Mouse (Mus musculus) brown adipose tissue, adult 24 weeks (tissue): Measurements from ENCODE around the gene Fam172a. TPM values are rescaled to one million over a fixed set of nuclear protein-coding genes. Genes with fewer than 3 reads are reported as not detected.

Experiments used
- H3K27ac ChIP-seq: fragments of 200-500 bp; replicated peaks from 2 replicates; pipeline ENCODE4 v1.5.1; 2012; ENCODE audit warnings: low read depth, mild to moderate bottlenecking, low read length
- H3K4me1 ChIP-seq: fragments of 200-500 bp; 2 replicates; pipeline ENCODE4 v1.6.1; 2012; ENCODE audit warnings: low read length, mixed read lengths; ENCODE audit not compliant: control insufficient read depth, insufficient read depth, insufficient read length
- H3K4me3 ChIP-seq: fragments of 200-500 bp; 2 replicates; pipeline ENCODE4 v1.5.1; 2012; ENCODE audit warnings: low read depth, mild to moderate bottlenecking, low read length, moderate library complexity; ENCODE audit not compliant: insufficient read depth
- polyA plus RNA-seq: library from polyadenylated mRNA; stranded (reverse); fragments of >200 nt; gene quantifications from 2 replicates; pipeline ENCODE4 v1.2.4, GENCODE M21; 2012; ENCODE audit not compliant: missing spikeins, insufficient read depth, insufficient read length

The Fam172a gene
- polyA plus RNA-seq, 1 experiment: 7.9 TPM

DNA sequence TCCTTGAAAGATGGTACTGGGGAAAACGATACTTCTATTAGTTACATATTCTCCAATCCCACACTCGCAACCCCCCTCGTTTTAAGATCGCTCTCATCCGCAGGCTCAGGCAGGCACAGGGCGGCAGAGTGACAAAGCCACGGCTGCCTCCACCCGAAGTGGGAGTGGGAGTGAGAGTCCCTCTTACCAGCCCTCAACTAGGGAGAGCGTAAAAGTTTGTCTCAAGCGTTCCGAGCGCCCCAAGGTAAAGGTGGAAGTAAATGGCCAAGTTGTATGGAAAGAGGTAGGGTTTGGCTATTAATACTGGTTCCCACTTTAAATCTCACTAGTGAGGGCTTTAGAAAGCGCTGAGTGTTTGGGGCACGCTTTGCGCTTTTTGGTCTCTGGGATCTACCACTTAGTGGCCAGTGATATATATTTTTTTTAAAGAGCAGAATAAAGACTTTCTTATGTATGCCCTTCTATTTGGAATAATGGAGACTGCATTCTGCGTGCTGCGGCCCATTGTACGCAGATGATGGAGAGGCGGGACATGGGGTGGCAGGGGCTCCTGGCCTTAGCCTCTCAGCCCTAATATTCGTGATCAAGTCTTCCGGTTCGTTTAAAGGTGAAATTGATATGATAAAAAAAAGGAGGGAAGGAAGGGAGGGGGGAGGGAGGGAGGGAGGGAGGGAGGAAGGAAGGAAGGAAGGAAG, 500.2 kb downstream of the Fam172a start:
- H3K4me1 ChIP-seq: no peaks in the 10 kb centered on the region
- peak overlapping the region; percentile 49 for H3K4me3 ChIP-seq
- H3K27ac ChIP-seq: no peak overlapping the region

DNA sequence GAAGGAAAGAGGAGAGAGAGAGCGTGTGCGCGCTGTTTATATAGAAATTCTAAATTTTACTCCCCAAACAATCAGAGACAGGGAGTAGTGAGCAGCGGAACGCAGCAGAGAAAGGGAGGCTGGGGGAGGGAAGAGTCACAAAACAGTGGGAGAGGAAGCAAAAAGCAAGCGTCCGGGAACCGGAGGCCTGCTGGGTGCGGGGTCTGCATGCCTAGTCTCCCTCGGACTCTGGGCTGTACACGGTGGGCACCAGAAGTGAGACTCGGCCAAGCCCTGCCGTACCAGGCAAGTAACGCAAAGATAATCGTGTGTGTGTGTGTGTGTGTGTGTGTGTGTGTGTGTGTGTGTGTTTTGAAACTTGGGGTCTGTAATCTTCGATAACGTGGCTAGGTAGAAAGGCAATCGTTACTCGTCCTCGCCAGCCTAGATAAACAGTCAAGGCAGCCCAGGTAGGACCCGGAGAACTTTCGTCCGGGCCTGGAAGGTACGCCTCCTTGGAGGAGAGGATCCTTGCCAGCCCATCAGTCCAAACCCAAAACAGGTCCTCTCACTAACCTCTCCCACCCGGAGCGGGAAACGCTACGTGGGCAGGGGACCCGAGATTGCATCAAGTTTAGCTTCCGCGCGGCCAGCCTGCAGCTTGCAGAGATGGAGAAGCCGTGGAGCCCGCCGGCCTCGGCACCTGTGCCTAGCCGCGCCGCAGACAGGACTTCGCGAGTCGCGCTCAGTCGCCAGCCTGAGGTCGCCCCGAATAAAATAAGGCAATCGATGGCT, 500.9 kb downstream of the Fam172a start:
- Histone ChIP-seq H3K4me1 (no peaks in the 10 kb centered on the region), H3K27ac (peak overlapping the region; percentile 28; the same call in 1 of the 2 replicates), H3K4me3 (peak overlapping the region; percentile 61)

DNA sequence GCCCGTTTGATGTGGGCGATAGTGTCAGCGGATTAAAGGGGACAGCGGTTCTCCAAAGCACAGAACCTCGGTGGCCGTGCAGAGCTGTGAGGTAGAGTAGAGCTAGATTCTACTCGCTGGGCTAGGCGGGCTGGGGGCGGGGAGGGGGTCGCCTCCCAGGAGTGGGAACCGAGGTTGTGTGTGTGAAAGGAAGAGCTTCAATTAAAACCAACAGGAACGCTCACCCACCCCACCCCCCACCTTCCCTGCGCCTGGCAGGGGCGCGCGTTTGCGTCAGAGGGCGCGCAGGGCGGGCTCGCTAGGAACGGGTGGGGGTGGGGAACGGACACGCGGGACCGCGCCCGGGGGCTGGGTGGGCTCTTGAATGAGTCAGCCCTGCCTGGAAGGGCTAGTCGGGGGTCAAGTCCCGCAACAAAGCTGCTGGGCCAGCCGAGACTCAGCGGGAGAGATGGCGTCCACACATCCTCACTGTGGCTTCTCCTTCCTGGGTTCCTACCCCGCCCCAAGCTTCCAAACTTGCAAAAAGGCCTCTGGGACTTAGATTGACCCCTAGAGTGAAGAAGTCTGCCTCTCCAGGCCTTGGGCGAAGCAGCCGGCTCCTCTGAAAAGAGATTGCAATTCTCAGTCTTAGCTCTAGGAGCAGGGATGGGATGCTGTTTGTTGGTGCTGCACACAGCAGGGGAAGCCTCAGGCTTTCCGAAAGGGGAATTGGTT, 501.7 kb downstream of the Fam172a start:
- peak overlapping the region; percentile 45 for H3K27ac ChIP-seq
- peak overlapping the region; percentile 61 for H3K4me3 ChIP-seq
- no peaks in the 10 kb centered on the region for H3K4me1 ChIP-seq

DNA sequence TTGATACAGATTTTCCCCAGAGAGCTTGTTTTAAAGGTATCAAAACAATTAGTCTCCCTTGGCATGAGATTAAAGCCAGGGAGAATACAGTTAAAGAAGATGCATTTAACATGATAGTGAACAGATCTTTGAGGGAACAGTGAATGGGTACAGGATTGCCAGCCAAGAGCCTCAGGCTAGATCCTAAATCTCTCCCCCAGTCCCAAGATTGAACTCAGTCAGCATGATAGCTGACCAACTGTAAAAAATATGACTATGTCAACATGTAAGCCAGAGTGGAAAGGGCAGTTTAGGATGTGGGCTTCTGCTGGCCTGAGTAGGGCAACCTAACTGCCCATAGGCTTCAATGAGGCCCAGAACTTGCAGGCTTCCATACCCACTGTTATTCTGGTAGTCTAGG, 503.6 kb downstream of the Fam172a start:
- no peaks in the 10 kb centered on the region; the same call in 1 of the 2 replicates for H3K4me1 ChIP-seq
- no peak overlapping the region for H3K4me3 ChIP-seq
- no peak overlapping the region for H3K27ac ChIP-seq

DNA sequence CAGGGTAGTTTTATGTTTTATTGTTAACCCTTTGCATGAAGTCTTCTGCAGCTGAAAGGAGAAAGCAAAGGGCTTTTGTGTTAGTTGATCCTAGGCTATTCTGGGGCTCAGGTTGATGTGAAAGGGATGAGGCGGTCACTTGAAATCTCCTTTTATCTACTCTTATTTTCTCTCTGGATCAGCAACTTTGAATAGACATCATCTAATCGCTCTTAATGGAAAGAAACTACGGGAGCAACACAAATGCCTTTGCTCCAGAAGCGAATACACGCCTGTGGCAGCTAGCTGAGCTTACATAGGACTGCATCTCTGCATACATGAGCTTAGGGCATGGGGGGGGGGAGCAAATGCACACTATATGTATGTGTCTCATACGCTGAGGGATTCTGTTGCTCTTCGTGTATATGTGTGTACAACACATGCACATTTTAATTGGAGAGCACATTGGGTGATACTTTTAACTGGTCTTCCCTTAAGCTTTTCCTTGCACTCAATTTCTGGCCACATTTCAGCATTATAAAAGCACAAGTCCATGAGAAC, 505.1 kb downstream of the Fam172a start:
- H3K4me1 ChIP-seq: no peaks in the 10 kb centered on the region; the same call in 1 of the 2 replicates
- H3K4me3 ChIP-seq: no peak overlapping the region
- H3K27ac ChIP-seq: no peak overlapping the region

DNA sequence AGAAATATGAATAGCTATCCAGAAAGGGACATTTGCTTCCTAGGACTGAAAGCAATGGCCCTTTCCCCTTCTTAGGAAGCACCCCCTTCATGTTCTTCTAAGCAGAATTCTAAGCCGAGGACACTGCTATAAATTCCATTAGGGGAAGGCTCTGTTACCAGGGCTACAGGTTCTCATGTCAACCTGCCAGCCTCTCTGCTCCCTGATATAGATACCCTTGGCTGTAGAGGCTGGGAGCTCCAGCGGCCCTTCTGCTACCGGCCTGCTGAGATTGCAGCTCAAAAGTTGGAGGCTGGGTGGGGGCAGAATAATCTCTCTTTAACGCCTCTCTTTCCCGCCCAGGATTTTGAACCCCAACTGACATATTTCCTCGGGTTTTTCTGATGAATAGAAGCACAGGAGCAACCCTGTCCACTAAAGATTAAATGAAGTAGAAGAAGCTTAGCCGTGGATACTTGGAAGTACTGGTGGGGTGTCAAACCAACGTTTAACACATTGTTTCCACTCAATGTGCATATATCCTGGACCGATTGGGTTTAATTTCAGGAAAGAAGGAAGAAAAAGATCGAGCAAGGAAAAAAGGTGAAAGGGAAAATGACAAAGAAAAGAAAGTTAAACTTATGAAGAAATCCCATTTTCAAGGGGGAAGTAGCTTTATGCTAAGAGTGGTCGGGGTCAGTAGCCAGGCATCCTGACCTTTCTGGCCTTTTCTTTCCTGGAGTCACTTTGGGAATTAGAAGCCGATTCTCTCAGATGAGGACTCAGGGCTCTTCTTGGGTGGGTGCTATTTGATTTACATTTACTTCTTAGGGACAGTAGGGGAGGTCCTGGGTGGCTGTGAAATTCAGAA, 506.2 kb downstream of the Fam172a start:
- Histone ChIP-seq H3K4me3 (no peak overlapping the region), H3K27ac (no peak overlapping the region)

DNA sequence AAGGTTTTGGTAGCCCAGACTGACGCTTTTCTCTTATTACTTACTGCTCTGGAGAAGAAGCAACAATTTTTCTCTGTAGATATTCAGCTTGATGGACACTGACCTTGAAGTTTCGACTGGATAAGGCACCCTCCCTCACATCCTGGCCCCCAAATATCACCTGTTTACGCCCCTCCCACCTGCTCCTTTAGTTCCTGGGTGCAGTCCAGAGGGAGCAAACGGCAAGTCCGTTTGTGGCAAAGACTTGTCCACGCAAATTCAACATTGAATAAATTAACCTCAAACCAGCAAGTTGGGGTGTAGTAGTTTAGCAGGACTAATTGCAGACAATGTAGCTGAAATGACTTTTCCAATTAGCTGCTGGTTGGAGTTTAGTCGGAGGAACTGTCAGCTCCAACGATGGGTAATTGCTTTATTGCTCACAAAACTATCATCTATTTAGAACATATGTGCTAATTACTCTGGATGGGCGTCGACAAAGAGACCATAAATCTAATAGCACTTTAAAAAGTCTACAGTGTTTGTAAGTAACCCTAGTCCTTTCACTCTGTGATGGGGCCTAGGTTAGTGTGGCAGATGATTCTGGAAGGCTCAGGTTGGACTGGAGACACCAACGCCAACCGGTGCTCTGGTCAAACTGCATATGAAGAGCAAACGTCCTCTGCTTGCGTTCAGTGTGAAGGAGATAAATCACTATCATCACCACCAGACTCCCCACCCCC, 507.0 kb downstream of the Fam172a start:
- Histone ChIP-seq H3K4me3 (no peak overlapping the region), H3K4me1 (no peaks in the 10 kb centered on the region; the same call in 1 of the 2 replicates), H3K27ac (no peak overlapping the region)

More for the DNA sequence above, 506.2 kb downstream of the Fam172a start:
- H3K4me1 ChIP-seq: no peaks in the 10 kb centered on the region; the same call in 1 of the 2 replicates

DNA sequence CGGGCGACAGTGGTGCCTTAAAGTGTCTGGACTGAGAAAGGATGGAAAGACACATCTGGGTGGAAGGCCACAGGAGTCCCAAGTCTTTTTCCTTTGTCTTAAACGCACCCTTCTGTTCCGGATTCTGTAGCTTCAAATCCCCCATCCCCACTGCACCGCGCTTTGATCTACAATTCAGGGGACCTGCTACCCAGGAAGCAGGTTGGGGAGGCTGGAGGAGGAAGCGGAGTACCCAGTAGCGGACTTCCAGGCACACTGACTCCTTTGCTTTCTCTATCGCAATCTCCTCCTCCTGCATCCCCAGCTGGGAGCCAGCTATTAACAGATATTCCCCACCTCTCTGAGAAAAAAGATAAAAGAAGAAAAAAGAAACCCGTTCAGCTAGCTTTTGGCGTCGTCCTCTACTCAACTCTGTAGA, 507.8 kb downstream of the Fam172a start:
- Histone ChIP-seq H3K27ac (no peak overlapping the region), H3K4me3 (peak overlapping the region; percentile 32), H3K4me1 (no peaks in the 10 kb centered on the region; the same call in 1 of the 2 replicates)

DNA sequence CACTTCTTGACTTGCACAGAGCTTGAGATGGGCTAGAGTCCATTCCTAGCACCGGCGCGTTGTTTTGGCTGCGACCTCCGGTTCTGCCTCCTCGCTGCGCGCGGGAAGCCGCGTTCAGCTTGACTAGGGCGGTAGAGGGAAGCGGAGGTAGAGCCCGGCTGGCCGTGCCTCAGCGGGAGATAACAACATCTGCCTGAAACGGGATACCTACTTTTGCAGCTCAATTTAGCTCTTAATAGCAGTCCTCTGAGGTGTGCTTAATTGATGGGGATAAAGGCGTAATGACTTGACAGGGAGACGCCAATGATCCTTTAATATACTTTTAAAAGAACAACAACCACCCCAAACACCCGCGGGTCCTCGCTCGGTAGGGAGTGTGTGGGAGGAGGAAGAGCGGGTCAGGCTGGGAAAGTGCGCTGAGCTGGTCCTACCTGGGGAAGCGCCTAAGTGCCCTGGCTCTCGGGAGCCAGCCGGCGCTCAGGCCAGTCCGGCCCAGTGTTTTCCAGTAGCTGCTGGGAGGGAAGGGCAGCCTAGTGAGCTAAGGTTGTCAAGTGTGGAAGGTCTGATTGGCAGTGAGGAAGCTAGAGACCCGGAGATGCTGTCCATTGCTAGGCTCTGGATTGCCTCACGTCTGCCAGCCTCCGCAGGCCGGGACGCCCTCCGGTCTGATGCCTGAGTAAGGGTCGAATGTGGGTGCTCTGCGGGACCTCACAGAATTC, 508.4 kb downstream of the Fam172a start:
- H3K4me3 ChIP-seq: peak overlapping the region; percentile 32
- no peaks in the 10 kb centered on the region; the same call in 1 of the 2 replicates for H3K4me1 ChIP-seq
- H3K27ac ChIP-seq: no peak overlapping the region

DNA sequence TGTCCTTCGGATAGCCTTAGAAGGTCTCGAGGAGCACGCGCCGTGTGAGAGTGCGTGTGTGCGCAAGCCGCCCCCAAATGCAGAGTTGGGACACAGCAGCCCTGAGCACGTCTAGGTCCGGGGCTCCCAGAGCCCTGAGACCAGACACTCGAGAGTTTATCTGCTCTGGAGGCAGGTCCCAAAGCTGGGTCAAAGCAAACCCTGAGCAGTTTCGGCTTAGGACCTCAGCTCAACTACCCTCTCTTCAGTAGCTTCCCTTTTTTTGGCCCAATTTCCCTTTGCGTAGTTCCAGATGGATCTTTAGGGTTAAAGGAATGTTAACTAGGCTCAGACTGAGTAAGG, 508.9 kb downstream of the Fam172a start:
- Histone ChIP-seq H3K4me3 (no peak overlapping the region), H3K27ac (no peak overlapping the region), H3K4me1 (no peaks in the 10 kb centered on the region; the same call in 1 of the 2 replicates)

DNA sequence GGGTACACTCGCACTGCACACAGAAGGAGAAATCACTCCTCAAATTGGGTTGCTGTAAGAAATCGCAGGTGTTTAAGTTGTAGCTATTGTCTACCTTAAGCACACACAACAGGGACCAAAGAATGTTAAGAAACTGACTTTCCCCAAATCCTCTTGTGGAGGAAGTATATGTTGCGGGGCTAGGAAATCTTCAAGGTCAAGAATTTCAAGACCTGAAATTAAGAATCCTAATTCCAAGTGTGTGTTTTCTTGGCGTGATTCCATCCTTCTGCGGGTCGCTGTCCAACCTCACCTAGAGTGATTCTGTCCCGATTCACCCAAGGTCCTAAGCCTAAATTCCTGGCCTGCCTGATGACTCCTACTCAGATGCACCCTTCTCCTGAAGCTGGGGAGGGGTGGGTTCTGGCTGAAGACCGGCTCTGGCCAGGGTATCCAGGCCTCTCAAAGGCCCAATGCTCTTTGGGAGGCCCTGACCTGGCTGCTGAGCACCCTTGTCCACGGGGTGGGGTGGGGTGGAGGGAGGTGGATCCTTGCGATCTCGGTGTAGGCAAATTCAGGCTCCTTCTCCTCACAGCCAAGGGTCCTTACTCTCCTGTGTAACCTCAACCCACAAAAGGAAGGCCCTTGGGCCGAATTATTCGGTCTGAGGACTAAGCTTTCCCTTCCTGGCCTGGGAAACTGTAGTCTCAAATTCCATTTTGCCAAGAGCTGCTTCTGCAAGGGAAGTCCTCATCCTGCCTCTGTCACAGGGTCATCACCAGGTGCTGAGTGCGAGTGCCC, 509.6 kb downstream of the Fam172a start:
- Histone ChIP-seq H3K4me1 (no peaks in the 10 kb centered on the region; the same call in 1 of the 2 replicates), H3K4me3 (no peak overlapping the region), H3K27ac (no peak overlapping the region)

DNA sequence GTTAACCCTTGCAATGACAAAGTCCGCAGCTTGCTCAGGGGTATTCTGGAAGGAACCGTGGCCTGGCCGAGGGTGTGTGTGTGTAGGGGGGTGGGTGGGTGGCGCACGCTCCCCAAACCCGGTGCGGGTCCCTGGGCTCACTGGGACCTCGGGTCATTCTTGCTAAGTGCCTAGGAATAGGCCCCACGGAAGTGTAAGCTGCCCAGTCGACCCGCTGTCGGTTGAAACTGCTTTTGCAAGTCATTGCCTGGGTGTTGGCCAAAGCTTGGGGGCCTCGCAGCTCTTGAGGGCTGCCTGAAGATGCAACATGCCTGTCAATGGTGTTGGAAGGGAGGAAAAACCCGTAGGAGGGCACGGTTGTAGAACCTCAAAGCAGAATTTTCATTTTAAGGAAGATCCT, 510.3 kb downstream of the Fam172a start:
- no peaks in the 10 kb centered on the region; the same call in 1 of the 2 replicates for H3K4me1 ChIP-seq
- no peak overlapping the region for H3K27ac ChIP-seq
- no peak overlapping the region for H3K4me3 ChIP-seq

DNA sequence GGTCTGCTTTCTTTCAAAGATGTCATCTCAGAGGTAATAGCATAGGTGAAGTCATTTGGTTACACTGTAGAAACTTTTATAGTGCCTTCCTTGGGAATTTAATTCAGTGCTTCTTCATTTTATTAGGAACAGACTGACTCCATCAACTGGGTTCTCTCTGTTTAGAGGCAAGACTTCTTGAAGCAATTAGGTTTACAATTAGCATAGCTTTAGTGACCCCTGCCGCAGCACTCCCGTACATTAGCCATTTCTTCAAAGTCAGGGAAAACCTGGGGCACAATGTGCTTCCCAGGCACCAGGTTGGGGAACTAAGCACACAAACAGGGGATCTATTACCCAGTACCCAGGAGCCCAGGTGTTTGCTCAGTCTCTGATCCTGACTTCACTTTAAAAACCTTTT, 511.3 kb downstream of the Fam172a start:
- Histone ChIP-seq H3K4me3 (no peak overlapping the region), H3K4me1 (no peaks in the 10 kb centered on the region; the same call in 1 of the 2 replicates), H3K27ac (no peak overlapping the region)
